Mouse (Mus musculus) heart, postnatal 25 days (tissue): Measurements from ENCODE around the gene Il1rl2. TPM values are rescaled to one million over a fixed set of nuclear protein-coding genes. Genes with fewer than 3 reads are reported as not detected.
"Not testable (repeated sequence)": the region's sequence is repeated elsewhere in the genome, so short reads cannot be mapped to it uniquely, and the experiment has no call there.

ENCODE experiments used
- DNase-seq: peaks from one replicate; pipeline ENCODE4 v3.0.0; 2022; ENCODE audit warnings: low spot score
- intact Hi-C: fragments of 180-260 bp; cut with DNase I; formaldehyde crosslinking; loops from one replicate; pipeline ENCODE4 v1.15.1; 2025
- total RNA-seq, 2 experiments: library from RNA; stranded (reverse); gene quantifications; 2 replicates each; pipeline ENCODE4 v1.2.3; 2021

The Il1rl2 gene
- 1 to 10 TPM; 1.4 to 2.2 TPM for total RNA-seq

- peak; percentile 15 for DNase-seq
- intact Hi-C loops, result no loop called here
These were observed at the start of gene Il1rl2 for GRCm38 (mm10) chr1:40324457-40324856. Gene Il1rl2 (plus strand): TSS chr1:40324610.

GRCm38 (mm10) chr1:40275285-40276013 is 49.0 kb upstream of the Il1rl2 start:
- intact Hi-C loops, result loop anchor here (2.0 to 5.0 kb wide), 2 partner anchors 15 to 42 kb away; no protein-coding TSS in a partner anchor
- DNase-seq, result no peak

- intact Hi-C loops, result loop anchor here (2.0 to 5.0 kb wide), 2 partner anchors 13 to 39 kb away; no protein-coding TSS in a partner anchor
- no peak for DNase-seq
These were observed 46.5 kb upstream of the Il1rl2 start for GRCm38 (mm10) chr1:40277944-40278343.

GRCm38 (mm10) chr1:40278720-40279119 is 45.7 kb upstream of the Il1rl2 start:
- intact Hi-C loops, result loop anchor here (5.0 kb wide), 1 partner anchor 39 kb away; no protein-coding TSS in a partner anchor
- no peak for DNase-seq

- intact Hi-C loops, result loop anchor here (5.0 kb wide), 1 partner anchor 38 kb away; no protein-coding TSS in a partner anchor
These were observed 45.1 kb upstream of the Il1rl2 start for GRCm38 (mm10) chr1:40279182-40279743.

GRCm38 (mm10) chr1:40281950-40282349 is 42.5 kb upstream of the Il1rl2 start:
- DNase-seq, result no peak
- intact Hi-C loops, result no loop called here

More at GRCm38 (mm10) chr1:40279182-40279743, 45.1 kb upstream of the Il1rl2 start:
- no peak for DNase-seq

- intact Hi-C loops, result no loop called here
- DNase-seq, result no peak
These were observed 42.0 kb upstream of the Il1rl2 start for GRCm38 (mm10) chr1:40282394-40282793.

GRCm38 (mm10) chr1:40283995-40284394 is 40.4 kb upstream of the Il1rl2 start:
- no peak for DNase-seq
- intact Hi-C loops, result no loop called here

- DNase-seq, result no peak
- intact Hi-C loops, result loop anchor here (2.0 to 5.0 kb wide), 2 partner anchors 14 to 87 kb away; no protein-coding TSS in a partner anchor
These were observed 33.7 kb upstream of the Il1rl2 start for GRCm38 (mm10) chr1:40290489-40291255.

- intact Hi-C loops, result loop anchor here (2.0 to 5.0 kb wide), 2 partner anchors 85 to 175 kb away; no protein-coding TSS in a partner anchor
- DNase-seq, result no peak
These were observed 32.2 kb upstream of the Il1rl2 start for GRCm38 (mm10) chr1:40292231-40292630.

- intact Hi-C loops, result loop anchor here (2.0 to 5.0 kb wide), 2 partner anchors 83 to 177 kb away; no protein-coding TSS in a partner anchor
- DNase-seq, result no peak
These were observed 30.5 kb upstream of the Il1rl2 start for GRCm38 (mm10) chr1:40293891-40294290.

- intact Hi-C loops, result loop anchor here (5.0 kb wide), 1 partner anchor 82 kb away; no protein-coding TSS in a partner anchor
- no peak for DNase-seq
These were observed 29.6 kb upstream of the Il1rl2 start for GRCm38 (mm10) chr1:40294824-40295223.

- intact Hi-C loops, result no loop called here
- DNase-seq, result no peak
These were observed 26.4 kb upstream of the Il1rl2 start for GRCm38 (mm10) chr1:40298053-40298452.

GRCm38 (mm10) chr1:40303179-40303866 is 21.1 kb upstream of the Il1rl2 start:
- intact Hi-C loops, result no loop called here
- no peak for DNase-seq

GRCm38 (mm10) chr1:40304321-40304720 is 20.1 kb upstream of the Il1rl2 start:
- intact Hi-C loops, DNase-seq: not testable (repeated sequence)

- intact Hi-C loops, result no loop called here
- no peak for DNase-seq
These were observed 18.3 kb upstream of the Il1rl2 start for GRCm38 (mm10) chr1:40306111-40306510.

- no peak for DNase-seq
- intact Hi-C loops, result no loop called here
These were observed 13.3 kb upstream of the Il1rl2 start for GRCm38 (mm10) chr1:40311123-40311522.

- no peak for DNase-seq
- intact Hi-C loops, result no loop called here
These were observed 12.8 kb upstream of the Il1rl2 start for GRCm38 (mm10) chr1:40311625-40312024.

- DNase-seq, result no peak
- intact Hi-C loops, result no loop called here
These were observed 10.4 kb upstream of the Il1rl2 start for GRCm38 (mm10) chr1:40314016-40314415.

GRCm38 (mm10) chr1:40317657-40318056 is 6.8 kb upstream of the Il1rl2 start:
- DNase-seq, result no peak
- intact Hi-C loops, result loop anchor here (5.0 kb wide), 1 partner anchor 40 kb away; no protein-coding TSS in a partner anchor
